Mouse (Mus musculus) heart, adult 2 months (tissue): ENCODE results near the gene Xirp2. TPM values are rescaled to one million over a fixed set of nuclear protein-coding genes. Genes with fewer than 3 reads are reported as not detected.

Experiments used
- DNase-seq, 2 experiments: peaks; one replicate each; pipeline ENCODE4 v3.0.0; 2021
- H3K27ac ChIP-seq: fragments of 200-600 bp; 2 replicates; pipeline ENCODE4 v1.8.1; 2022
- H3K27me3 ChIP-seq: fragments of 200-500 bp; 2 replicates; pipeline ENCODE4 v1.6.1; 2012; ENCODE audit warnings: mild to moderate bottlenecking, low read length, inconsistent platforms, mixed read lengths; ENCODE audit not compliant: control insufficient read depth, insufficient read depth
- H3K36me3 ChIP-seq: fragments of 200-500 bp; 2 replicates; pipeline ENCODE4 v1.6.1; 2012; ENCODE audit warnings: low read length, inconsistent platforms; ENCODE audit not compliant: control insufficient read depth, insufficient read depth
- H3K4me1 ChIP-seq: fragments of 200-500 bp; 2 replicates; pipeline ENCODE4 v1.6.1; 2011; ENCODE audit warnings: low read length; ENCODE audit not compliant: control insufficient read depth, insufficient read depth
- H3K4me3 ChIP-seq: fragments of 200-600 bp; 2 replicates; pipeline ENCODE4 v1.8.1; 2022
- H3K79me2 ChIP-seq: fragments of 200-500 bp; replicated peaks from 2 replicates; pipeline ENCODE4 v1.6.1; 2012; ENCODE audit warnings: mild to moderate bottlenecking, inconsistent platforms, low read length, moderate library complexity, mixed read lengths; ENCODE audit not compliant: control insufficient read depth, insufficient read depth
- H3K9ac ChIP-seq: fragments of 200-500 bp; 2 replicates; pipeline ENCODE4 v1.6.1; 2012; ENCODE audit warnings: low read depth, mild to moderate bottlenecking, control low read depth, inconsistent platforms, low read length, mixed read lengths
- CTCF ChIP-seq: fragments of 200-600 bp; IDR thresholded peaks from 2 replicates; pipeline ENCODE4 v1.8.1; 2022; ENCODE audit warnings: antibody characterized with exemption, mild to moderate bottlenecking, moderate library complexity
- EP300 ChIP-seq: fragments of 200-500 bp; IDR thresholded peaks from 2 replicates; pipeline ENCODE4 v1.6.1; 2011; ENCODE audit warnings: low read depth, low read length, control low read depth; ENCODE audit not compliant: insufficient read depth
- POLR2A ChIP-seq: fragments of 200-500 bp; IDR thresholded peaks from 2 replicates; pipeline ENCODE4 v1.6.1; 2011; ENCODE audit warnings: mild to moderate bottlenecking, low read depth, low read length, control low read depth; ENCODE audit not compliant: insufficient read depth
- WGBS: fragments of 180-500 bp; shearing (Covaris S2); methylation state at CpG from one replicate; pipeline ENCODE4 v1.1.7; 2018; 5-methylcytosine and 5-hydroxymethylcytosine counted together
- intact Hi-C: fragments of 180-260 bp; cut with DNase I; formaldehyde crosslinking; loops from one replicate; pipeline ENCODE4 v1.15.1; 2025
- polyA plus RNA-seq: library from polyadenylated mRNA; depleted of rRNA; stranded (reverse); fragments of >200 nt; gene quantifications from 2 replicates; pipeline ENCODE4 v1.2.3, GENCODE M21; 2012; rRNA removed
- total RNA-seq, 2 experiments: library from RNA; stranded (reverse); gene quantifications; 2 replicates each; pipeline ENCODE4 v1.2.3; 2021

The Xirp2 gene
- total and polyA plus RNA-seq, 3 experiments, result 13.6 to 321 (median 268) TPM

- peak; percentile 86 to 90 for DNase-seq
- no peaks in the 10 kb centered on the region for H3K79me2 ChIP-seq
- peak; percentile 26; the same call in 1 of the 2 replicates for TF ChIP-seq POLR2A
- no peak for TF ChIP-seq EP300
- H3K27me3 ChIP-seq, result no peaks in the 10 kb centered on the region
- H3K36me3 ChIP-seq, result no peaks in the 10 kb centered on the region
- peak within 1 kb of the TSS; percentile 51 for H3K27ac ChIP-seq
- H3K4me3 ChIP-seq, result peak within 1 kb of the TSS; percentile 61
- intact Hi-C loops, result no loop called here
- H3K4me1 ChIP-seq, result no peaks in the 10 kb centered on the region
- peak within 1 kb of the TSS; percentile 52 for H3K9ac ChIP-seq
- under 1% methylated on average over 83 of the region's 83 CpGs for WGBS
These were observed 119.9 kb downstream of the Xirp2 start, which contains the start of gene B3galt1 for GRCm38 (mm10) chr2:67565480-67566331. B3galt1 (plus strand) TSS chr2:67565871.

GRCm38 (mm10) chr2:67566566-67566965 lies 120.8 kb downstream of the Xirp2 start:
- Histone ChIP-seq H3K4me3 (peak overlapping the region; percentile 61), H3K4me1 (no peaks in the 10 kb centered on the region), H3K79me2 (no peaks in the 10 kb centered on the region), H3K27ac (no peak overlapping the region), H3K9ac (0 out of 2 replicates have a peak overlapping the region, but pooled peaks have one; percentile 3), H3K36me3 (no peaks in the 10 kb centered on the region), H3K27me3 (no peaks in the 10 kb centered on the region)
- WGBS, result 4% methylated on average over 12 of the region's 12 CpGs
- intact Hi-C loops, result no loop called here
- DNase-seq, result peak in 1 of 2 experiments; percentile 22
- TF ChIP-seq CTCF (no peak), EP300 (no peak), POLR2A (no peak)

GRCm38 (mm10) chr2:67567141-67567680 lies 121.4 kb downstream of the Xirp2 start:
- no peak overlapping the region for H3K9ac ChIP-seq
- H3K4me3 ChIP-seq, result peak overlapping the region; percentile 61
- no peak for TF ChIP-seq EP300
- no peak for TF ChIP-seq CTCF
- no peak for TF ChIP-seq POLR2A
- H3K36me3 ChIP-seq, result no peaks in the 10 kb centered on the region
- no peak for DNase-seq
- no peaks in the 10 kb centered on the region for H3K4me1 ChIP-seq
- intact Hi-C loops, result no loop called here
- whole genome bisulfite sequencing, result 18% methylated on average over 8 of the region's 8 CpGs
- H3K27me3 ChIP-seq, result no peaks in the 10 kb centered on the region
- no peak overlapping the region for H3K27ac ChIP-seq
- H3K79me2 ChIP-seq, result no peaks in the 10 kb centered on the region

Other genes starting within 250 kb of the Xirp2 start
- gene Gm21830, start 32.3 kb upstream of the Xirp2 start, total RNA-seq, result not detected
- gene Gm21830, start 32.3 kb upstream of the Xirp2 start, polyA plus RNA-seq, result not detected in 2 replicates
- not detected for gene Gm26727, start 12.8 kb upstream of the Xirp2 start, total RNA-seq
- gene Gm26727, start 12.8 kb upstream of the Xirp2 start, polyA plus RNA-seq, result not detected in 2 replicates
- gene B3galt1, start 119.9 kb downstream of the Xirp2 start, total RNA-seq, result 1 to 10 TPM; 1.5 to 1.9 TPM
- gene B3galt1, start 119.9 kb downstream of the Xirp2 start, polyA plus RNA-seq, result 0.72 and 1.7 TPM in 2 replicates